Mouse (Mus musculus) kidney, postnatal 4 days (tissue): ENCODE data around the gene Robo1.

ENCODE experiments used
- DNase-seq, 2 experiments: peaks; one replicate each; pipeline ENCODE4 v3.0.0; 2021; ENCODE audit warnings: mixed read lengths in 2 of 2

The Robo1 gene

GRCm38 (mm10) chr16:72944403-72944802 is 636.3 kb downstream of the Robo1 start:
- DNase-seq, result no peak

GRCm38 (mm10) chr16:72951969-72952368 is 643.9 kb downstream of the Robo1 start:
- DNase-seq, result no peak

DNA sequence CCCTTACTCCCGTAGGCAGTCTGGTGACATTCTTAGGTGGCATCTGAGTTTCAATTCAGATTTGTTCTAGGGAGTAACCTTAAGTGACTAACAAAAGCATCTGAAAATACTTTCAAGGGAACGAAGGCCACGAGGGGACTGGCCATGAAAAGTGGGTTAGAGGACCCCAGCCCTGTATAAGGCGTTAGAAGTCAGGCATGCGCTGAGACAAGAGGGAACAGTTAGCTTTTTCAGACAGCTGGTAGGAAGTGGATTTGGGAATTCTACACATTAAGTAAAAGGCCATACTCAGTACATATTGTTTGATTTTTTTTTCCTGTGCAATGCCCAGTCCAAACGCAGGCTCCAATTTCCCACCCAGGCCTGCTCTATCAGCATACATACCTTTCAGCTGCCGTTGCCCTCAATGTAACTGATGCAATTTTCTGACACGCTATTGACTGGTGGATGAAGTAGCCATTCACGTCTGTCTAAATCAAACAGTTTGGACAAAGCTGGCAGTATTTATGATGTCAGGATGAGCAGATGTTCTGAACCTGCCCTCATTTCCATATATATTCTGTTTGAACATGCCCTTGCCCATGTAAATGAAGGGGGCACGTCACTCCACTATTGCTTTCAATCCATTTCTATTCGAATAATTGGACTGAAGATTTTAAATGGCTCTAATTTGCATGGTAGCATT is 651.1 kb downstream of the Robo1 start:
- DNase-seq, result no peak

DNA sequence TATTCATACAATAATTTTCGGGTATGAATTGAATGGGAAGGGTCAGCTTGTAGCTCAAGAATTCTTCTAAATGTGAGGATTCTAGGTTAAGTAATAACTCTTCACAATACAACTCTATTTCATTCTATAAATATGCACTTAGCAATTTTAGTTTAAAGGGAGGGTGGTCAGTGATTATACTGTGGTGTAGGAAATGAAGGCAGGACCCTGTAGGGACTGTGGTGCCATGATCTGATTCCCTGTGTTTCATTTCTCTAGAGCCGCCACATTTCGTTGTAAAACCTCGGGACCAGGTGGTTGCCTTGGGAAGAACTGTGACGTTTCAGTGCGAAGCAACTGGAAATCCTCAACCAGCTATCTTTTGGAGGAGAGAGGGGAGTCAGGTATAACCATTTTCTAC is 651.7 kb downstream of the Robo1 start:
- DNase-seq, result no peak

GRCm38 (mm10) chr16:72963782-72964181 is 655.7 kb downstream of the Robo1 start:
- no peak for DNase-seq

GRCm38 (mm10) chr16:72967509-72967908 is 659.4 kb downstream of the Robo1 start:
- no peak for DNase-seq

DNA sequence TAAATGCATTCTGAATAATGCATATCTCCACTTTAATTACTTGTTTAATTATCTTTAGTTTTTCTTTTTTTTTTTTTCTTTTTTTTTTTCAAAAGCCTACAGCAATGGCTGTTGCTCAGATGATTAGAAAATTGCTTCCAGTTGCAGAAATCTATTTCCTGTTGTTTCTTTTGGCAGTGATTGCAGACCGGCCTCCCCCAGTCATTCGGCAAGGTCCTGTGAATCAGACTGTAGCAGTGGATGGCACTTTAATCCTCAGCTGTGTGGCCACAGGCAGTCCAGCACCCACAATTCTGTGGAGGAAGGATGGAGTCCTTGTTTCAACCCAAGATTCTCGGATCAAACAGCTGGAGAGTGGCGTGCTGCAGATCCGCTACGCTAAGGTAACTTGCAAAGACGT is 661.9 kb downstream of the Robo1 start:
- no peak for DNase-seq

DNA sequence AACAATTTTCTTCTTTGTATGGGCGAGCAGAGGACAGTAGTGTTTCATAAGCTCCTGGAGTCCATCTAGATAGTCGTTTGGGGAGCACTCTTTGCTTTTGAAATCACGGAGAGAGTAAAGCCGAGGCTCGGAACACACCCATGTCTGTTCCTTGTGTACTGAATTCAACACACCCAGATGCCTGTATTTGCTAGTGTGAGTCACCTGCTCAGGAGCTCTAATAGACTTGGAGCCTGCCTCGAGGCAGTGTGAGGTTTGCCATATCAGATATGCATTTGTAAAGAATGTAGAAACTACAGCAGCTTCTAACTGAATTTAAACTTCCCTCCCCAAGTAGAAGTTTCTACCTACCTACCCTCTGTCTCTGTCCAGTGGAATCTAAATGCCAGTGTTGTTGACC is 665.6 kb downstream of the Robo1 start:
- DNase-seq, result no peak

- no peak for DNase-seq
These were observed 666.6 kb downstream of the Robo1 start for GRCm38 (mm10) chr16:72974681-72975080.

- no peak for DNase-seq
These were observed 668.9 kb downstream of the Robo1 start for GRCm38 (mm10) chr16:72976849-72977576.

GRCm38 (mm10) chr16:72979407-72980219 is 671.5 kb downstream of the Robo1 start:
- DNase-seq, result peak; percentile 80 to 81

GRCm38 (mm10) chr16:72990376-72991167 is 682.5 kb downstream of the Robo1 start:
- DNase-seq, result no peak

GRCm38 (mm10) chr16:72993189-72993588 is 685.1 kb downstream of the Robo1 start:
- no peak for DNase-seq

DNA sequence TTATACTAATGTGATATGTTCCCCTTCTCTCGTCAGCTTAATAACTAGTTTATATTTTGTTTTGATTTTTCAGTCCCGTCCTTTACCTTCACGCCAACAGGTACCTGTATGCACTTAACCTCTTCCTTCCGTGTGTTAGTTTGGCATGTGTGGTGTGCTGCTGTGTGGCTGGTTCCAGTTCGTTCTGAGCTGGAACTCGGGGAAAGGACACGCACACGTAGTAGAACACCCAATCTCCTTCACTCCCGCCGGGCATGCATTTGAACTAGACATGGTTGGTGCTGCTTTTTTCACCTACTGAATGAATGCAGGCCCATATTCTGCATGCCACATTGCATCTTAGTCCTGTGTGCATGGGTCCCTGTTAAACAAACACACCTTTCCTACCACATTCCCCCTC is 685.5 kb downstream of the Robo1 start:
- no peak for DNase-seq

DNA sequence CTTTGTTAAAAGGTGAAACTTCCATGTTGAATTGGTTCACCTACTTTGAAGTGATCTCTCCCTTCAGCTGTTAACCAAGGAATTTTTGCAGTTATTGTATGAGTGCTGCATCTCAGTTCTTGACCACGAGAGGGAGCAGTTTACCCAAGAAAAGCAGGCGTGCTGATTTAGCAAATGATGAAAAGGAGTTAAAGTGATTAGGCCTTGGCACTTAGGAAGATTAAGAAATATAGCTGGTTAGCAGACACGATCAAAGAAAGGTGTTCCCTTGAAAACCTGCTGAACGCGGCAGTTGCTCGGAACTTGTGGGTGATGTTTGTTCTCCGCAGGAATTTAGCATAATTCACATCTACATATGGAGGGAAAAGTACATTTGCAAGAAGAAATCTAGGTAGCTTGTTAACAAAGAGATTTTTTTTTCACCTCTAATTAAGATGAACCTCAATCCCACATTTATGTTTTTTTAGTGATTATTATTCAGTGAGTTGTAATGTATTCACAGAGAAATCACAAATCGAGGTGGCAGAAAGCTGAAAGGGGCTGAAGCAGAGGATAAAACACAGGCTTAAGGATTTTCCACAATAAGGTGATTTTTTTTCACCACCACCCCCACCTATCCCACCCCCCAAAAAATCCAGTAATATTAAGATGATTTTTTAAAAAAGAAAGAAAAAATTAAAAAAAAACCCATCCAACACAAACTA is 687.3 kb downstream of the Robo1 start:
- peak; percentile 71 to 74 for DNase-seq

DNA sequence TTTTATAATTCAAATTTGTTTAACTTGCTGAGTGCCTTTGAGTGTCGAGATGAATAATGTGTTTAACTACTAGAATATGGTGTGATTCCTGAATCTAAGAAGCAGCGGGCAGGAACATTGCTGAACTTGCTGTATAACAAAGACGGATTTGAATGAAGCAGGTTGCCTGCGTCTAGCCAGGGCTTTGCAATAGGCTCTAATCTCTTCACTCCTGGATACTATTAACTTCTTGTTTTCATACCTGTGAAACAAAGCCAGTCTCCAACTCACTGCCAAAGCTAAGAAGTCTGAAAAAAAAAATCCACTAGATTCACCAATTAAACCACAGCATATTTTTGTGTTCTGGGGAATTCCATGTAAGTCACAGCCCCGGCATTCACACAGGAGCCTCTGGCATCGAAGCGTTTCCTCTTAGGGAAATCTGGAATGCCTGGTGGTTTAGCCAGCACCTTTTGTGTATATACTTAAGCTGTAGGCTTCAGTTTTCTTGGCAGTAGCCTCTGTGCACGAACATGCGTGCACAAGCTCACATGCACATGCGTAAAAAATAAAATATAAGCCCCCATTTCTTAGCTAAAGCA is 687.9 kb downstream of the Robo1 start:
- DNase-seq, result no peak

GRCm38 (mm10) chr16:72998677-72999076 is 690.6 kb downstream of the Robo1 start:
- DNase-seq, result no peak

DNA sequence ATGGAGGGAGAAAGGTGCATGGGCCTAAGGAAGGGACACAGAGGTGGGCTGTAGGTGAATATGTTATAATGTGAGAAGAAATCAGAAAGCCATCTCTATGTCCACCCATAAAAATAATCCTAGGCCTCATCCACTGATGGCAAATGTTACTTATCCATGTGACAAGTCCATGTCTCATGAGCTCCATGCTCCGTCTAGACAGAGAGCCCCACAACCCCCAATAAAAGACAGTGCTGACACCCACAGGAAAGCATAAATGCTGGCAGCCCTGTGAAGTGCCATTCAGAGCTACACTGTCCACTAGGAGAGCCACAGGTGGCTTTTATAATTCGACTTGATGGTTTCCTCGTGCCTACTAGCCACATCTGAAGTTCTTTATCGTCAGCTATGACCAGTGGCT is 694.6 kb downstream of the Robo1 start:
- DNase-seq, result no peak

GRCm38 (mm10) chr16:73004601-73005000 is 696.5 kb downstream of the Robo1 start:
- DNase-seq, result no peak

DNA sequence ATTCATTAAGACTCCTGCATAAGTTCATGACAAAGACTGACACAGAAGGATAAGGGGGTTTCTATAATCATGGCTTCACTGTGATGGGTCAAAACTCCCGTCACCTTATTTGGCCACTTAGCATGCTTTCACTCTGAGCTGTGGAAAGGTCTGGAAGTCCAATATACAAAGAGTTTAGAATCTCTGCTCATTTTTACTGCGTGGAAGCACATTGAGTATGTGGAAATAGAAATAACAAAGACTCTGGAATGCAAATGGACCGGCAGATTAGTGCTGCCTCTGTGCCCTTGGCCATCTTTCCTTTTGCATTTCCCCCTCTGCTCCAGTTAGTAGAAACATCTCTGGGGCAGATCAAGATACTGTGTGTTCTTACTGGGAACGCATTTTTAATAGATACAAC is 697.7 kb downstream of the Robo1 start:
- DNase-seq, result no peak

- DNase-seq, result peak in 1 of 2 experiments; percentile 15
These were observed 699.3 kb downstream of the Robo1 start for GRCm38 (mm10) chr16:73007434-73007833.

- no peak for DNase-seq
These were observed 703.2 kb downstream of the Robo1 start for GRCm38 (mm10) chr16:73011313-73011712.
